Mouse (Mus musculus) cortical plate, adult 2 months (tissue): ENCODE measurements around the gene Gtf2a1.

Experiments
- CTCF ChIP-seq: fragments of 200-500 bp; IDR thresholded peaks from 2 replicates; pipeline ENCODE4 v1.5.1; 2011; ENCODE audit warnings: mild to moderate bottlenecking, control low read depth, low read length; ENCODE audit not compliant: insufficient read depth; ENCODE audit errors: extremely low read depth
- POLR2A ChIP-seq: fragments of 200-500 bp; IDR thresholded peaks from 2 replicates; pipeline ENCODE4 v1.6.1; 2011; ENCODE audit warnings: mild to moderate bottlenecking, low read length, control low read depth; ENCODE audit not compliant: insufficient read depth; ENCODE audit errors: extremely low read depth

- TF ChIP-seq CTCF (no peak), POLR2A (no peak)
Observed at GRCm38 (mm10) chr12:91638351-91638750, 48.1 kb upstream of the Gtf2a1 start.
